Mouse (Mus musculus) MEL (cell line): Measurements from ENCODE around the gene Dkk3. TPM values are rescaled to one million over a fixed set of nuclear protein-coding genes. Genes with fewer than 3 reads are reported as not detected.

Source experiments
- DNase-seq: peaks from one replicate; pipeline ENCODE4 v3.0.0; 2011; ENCODE audit warnings: low read depth, low spot score
- H3K27ac ChIP-seq: 2 replicates; pipeline ENCODE4 v1.5.1; 2012; ENCODE audit warnings: low read depth, mild to moderate bottlenecking, control low read depth, low read length, moderate library complexity; ENCODE audit not compliant: control insufficient read depth
- H3K27me3 ChIP-seq, 2 experiments: fragments of 150-350 bp in 1 of 2; sonication (generic) in 1 of 2; 2 replicates each; pipeline ENCODE4 v1.6.1; 2012; ENCODE audit warnings: low read length in 2 of 2, mild to moderate bottlenecking in 2 of 2, improper control_type of control experiment in 1 of 2, moderate library complexity in 1 of 2; ENCODE audit not compliant: insufficient read depth in 2 of 2, control insufficient read depth in 1 of 2
- H3K36me3 ChIP-seq, 2 experiments: 2 replicates each; pipeline ENCODE4 v1.6.1; 2012 to 2014; ENCODE audit warnings: low read length in 2 of 2, improper control_type of control experiment in 1 of 2, inconsistent platforms in 1 of 2, mild to moderate bottlenecking in 1 of 2; ENCODE audit not compliant: insufficient read depth in 2 of 2, control insufficient read depth in 1 of 2
- H3K4me1 ChIP-seq, 2 experiments: fragments of 150-350 bp in 1 of 2; sonication (generic) in 1 of 2; 2 replicates each; pipeline ENCODE4 v1.6.1; 2012; ENCODE audit warnings: low read length in 2 of 2, improper control_type of control experiment in 1 of 2, mild to moderate bottlenecking in 1 of 2; ENCODE audit not compliant: insufficient read depth in 2 of 2, control insufficient read depth in 1 of 2
- H3K4me3 ChIP-seq, 2 experiments: fragments of 150-350 bp in 1 of 2; sonication (generic) in 1 of 2; 2 replicates each; pipeline ENCODE4 v1.5.1; 2012; ENCODE audit warnings: low read depth in 2 of 2, low read length in 2 of 2, mild to moderate bottlenecking in 2 of 2, moderate library complexity in 2 of 2, control low read depth in 1 of 2, improper control_type of control experiment in 1 of 2; ENCODE audit not compliant: control insufficient read depth in 1 of 2, insufficient read depth in 1 of 2
- H3K79me2 ChIP-seq: 2 replicates; pipeline ENCODE4 v1.6.1; 2012; ENCODE audit warnings: mild to moderate bottlenecking, low read length, moderate library complexity; ENCODE audit not compliant: control insufficient read depth, poor library complexity, insufficient read depth
- H3K9ac ChIP-seq: 2 replicates; pipeline ENCODE4 v1.6.1; 2012; ENCODE audit warnings: low read depth, mild to moderate bottlenecking, control low read depth, low read length, moderate library complexity; ENCODE audit not compliant: control insufficient read depth, poor library complexity, severe bottlenecking
- H3K9me3 ChIP-seq: fragments of 150-350 bp; sonication (generic); replicated peaks from 2 replicates; pipeline ENCODE4 v1.6.1; 2012; ENCODE audit warnings: mild to moderate bottlenecking, low read length, improper control_type of control experiment, moderate library complexity; ENCODE audit not compliant: insufficient read depth
- BHLHE40 ChIP-seq: IDR thresholded peaks from 2 replicates; pipeline ENCODE4 v1.6.1; 2012; ENCODE audit warnings: low read depth, mild to moderate bottlenecking, inconsistent platforms, low read length, improper control_type of control experiment, borderline replicate concordance
- CHD2 ChIP-seq: IDR thresholded peaks from 2 replicates; pipeline ENCODE4 v1.6.1; 2011; ENCODE audit warnings: low read length, improper control_type of control experiment
- CTCF ChIP-seq, 3 experiments: IDR thresholded peaks in 2 of 3; conservative IDR thresholded peaks in 1 of 3; 2 replicates each; pipeline ENCODE4 v1.5.1; 2011 to 2012; ENCODE audit warnings: low read length in 3 of 3, low read depth in 2 of 3, mild to moderate bottlenecking in 2 of 3, improper control_type of control experiment in 1 of 3, inconsistent platforms in 1 of 3, mixed read lengths in 1 of 3, moderate library complexity in 1 of 3; ENCODE audit not compliant: control insufficient read depth in 1 of 3, insufficient read depth in 1 of 3, poor library complexity in 1 of 3, severe bottlenecking in 1 of 3
- ELF1 ChIP-seq: IDR thresholded peaks from 2 replicates; pipeline ENCODE4 v1.6.1; 2014; ENCODE audit warnings: low read depth, mild to moderate bottlenecking, inconsistent platforms, low read length, improper control_type of control experiment, moderate library complexity
- ETS1 ChIP-seq: IDR thresholded peaks from 2 replicates; pipeline ENCODE4 v1.6.1; 2012; ENCODE audit warnings: low read depth, mild to moderate bottlenecking, inconsistent platforms, low read length, improper control_type of control experiment, moderate library complexity
- GATA1 ChIP-seq: IDR thresholded peaks from 2 replicates; pipeline ENCODE4 v1.6.1; 2011; ENCODE audit warnings: low read depth, low read length, improper control_type of control experiment
- HCFC1 ChIP-seq: IDR thresholded peaks from 2 replicates; pipeline ENCODE4 v1.6.1; 2012; ENCODE audit warnings: low read depth, mild to moderate bottlenecking, inconsistent platforms, low read length, improper control_type of control experiment, moderate library complexity
- KAT2A ChIP-seq: conservative IDR thresholded peaks from 2 replicates; pipeline ENCODE4 v1.6.1; 2012; ENCODE audit warnings: low read depth, low read length, improper control_type of control experiment, inconsistent platforms
- MAFK ChIP-seq: IDR thresholded peaks from 2 replicates; pipeline ENCODE4 v1.6.1; 2011; ENCODE audit warnings: low read depth, mild to moderate bottlenecking, low read length, improper control_type of control experiment, borderline replicate concordance
- MAZ ChIP-seq: IDR thresholded peaks from 2 replicates; pipeline ENCODE4 v1.6.1; 2012; ENCODE audit warnings: low read depth, mild to moderate bottlenecking, inconsistent platforms, low read length, improper control_type of control experiment
- MYC ChIP-seq: IDR thresholded peaks from 2 replicates; pipeline ENCODE4 v1.6.1; 2011; ENCODE audit warnings: low read depth, mild to moderate bottlenecking, low read length, improper control_type of control experiment, moderate library complexity
- NELFE ChIP-seq: IDR thresholded peaks from 2 replicates; pipeline ENCODE4 v1.6.1; 2011; ENCODE audit warnings: low read depth, low read length, improper control_type of control experiment
- NRF1 ChIP-seq: IDR thresholded peaks from 2 replicates; pipeline ENCODE4 v1.6.1; 2014; ENCODE audit warnings: low read depth, mild to moderate bottlenecking, inconsistent platforms, low read length, improper control_type of control experiment, moderate library complexity; ENCODE audit not compliant: poor library complexity, insufficient read depth, severe bottlenecking
- POLR2A ChIP-seq, 2 experiments: IDR thresholded peaks; 2 replicates each; pipeline ENCODE4 v1.6.1; 2011 to 2012; ENCODE audit warnings: low read length in 2 of 2, mild to moderate bottlenecking in 2 of 2, control low read depth in 1 of 2, improper control_type of control experiment in 1 of 2, low read depth in 1 of 2, moderate library complexity in 1 of 2; ENCODE audit not compliant: control insufficient read depth in 1 of 2, insufficient read depth in 1 of 2, poor library complexity in 1 of 2
- POLR2AphosphoS5 ChIP-seq: IDR thresholded peaks from 2 replicates; pipeline ENCODE4 v1.6.1; 2012; ENCODE audit warnings: low read depth, borderline replicate concordance, mild to moderate bottlenecking, inconsistent platforms, low read length, moderate library complexity, mixed read lengths
- RAD21 ChIP-seq: IDR thresholded peaks from 2 replicates; pipeline ENCODE4 v1.6.1; 2011; ENCODE audit warnings: mild to moderate bottlenecking, low read depth, low read length, improper control_type of control experiment
- RCOR1 ChIP-seq: IDR thresholded peaks from 2 replicates; pipeline ENCODE4 v1.6.1; 2012; ENCODE audit warnings: low read depth, mild to moderate bottlenecking, inconsistent platforms, low read length, improper control_type of control experiment
- SIN3A ChIP-seq: IDR thresholded peaks from 2 replicates; pipeline ENCODE4 v1.6.1; 2012; ENCODE audit warnings: low read length, improper control_type of control experiment, inconsistent platforms
- SMC3 ChIP-seq: IDR thresholded peaks from 2 replicates; pipeline ENCODE4 v1.6.1; 2011; ENCODE audit warnings: low read depth, low read length, improper control_type of control experiment
- TAL1 ChIP-seq: IDR thresholded peaks from 2 replicates; pipeline ENCODE4 v1.6.1; 2012; ENCODE audit warnings: mild to moderate bottlenecking, inconsistent platforms, low read length, moderate library complexity, mixed read lengths
- UBTF ChIP-seq: IDR thresholded peaks from 2 replicates; pipeline ENCODE4 v1.6.1; 2012; ENCODE audit warnings: low read depth, mild to moderate bottlenecking, inconsistent platforms, low read length, improper control_type of control experiment, moderate library complexity, borderline replicate concordance; ENCODE audit not compliant: insufficient read depth
- USF1 ChIP-seq: IDR thresholded peaks from 2 replicates; pipeline ENCODE4 v1.6.1; 2014; ENCODE audit warnings: low read depth, mild to moderate bottlenecking, inconsistent platforms, low read length, improper control_type of control experiment, moderate library complexity
- USF2 ChIP-seq, 2 experiments: IDR thresholded peaks; 2 replicates each; pipeline ENCODE4 v1.6.1; 2011 to 2012; ENCODE audit warnings: improper control_type of control experiment in 2 of 2, low read length in 2 of 2, borderline replicate concordance in 1 of 2, inconsistent platforms in 1 of 2, low read depth in 1 of 2, mild to moderate bottlenecking in 1 of 2; ENCODE audit not compliant: insufficient read depth in 1 of 2
- ZC3H11A ChIP-seq: IDR thresholded peaks from 2 replicates; pipeline ENCODE4 v1.6.1; 2012; ENCODE audit warnings: low read depth, mild to moderate bottlenecking, inconsistent platforms, low read length, improper control_type of control experiment
- ZMIZ1 ChIP-seq: IDR thresholded peaks from 2 replicates; pipeline ENCODE4 v1.6.1; 2012; ENCODE audit warnings: low read depth, mild to moderate bottlenecking, inconsistent platforms, low read length, improper control_type of control experiment, moderate library complexity
- polyA plus RNA-seq, 2 experiments: library from polyadenylated mRNA; stranded (reverse) in 1 of 2; unstranded in 1 of 2; fragments of >175 nt in 1 of 2; fragments of >200 nt in 1 of 2; gene quantifications; 2 replicates each; pipeline versions ENCODE4 v1.2.1 to v1.2.4; 2012; ENCODE audit warnings: low replicate concordance in 2 of 2, low read depth in 1 of 2; ENCODE audit not compliant: insufficient read length in 2 of 2, insufficient read depth in 1 of 2, missing spikeins in 1 of 2
- total RNA-seq: library from RNA; depleted of rRNA; stranded (reverse); fragments of 300-350 nt; gene quantifications from 2 replicates; pipeline ENCODE4 v1.2.3, GENCODE M21; 2012

Dkk3 gene
- total and polyA plus RNA-seq, 3 experiments: not detected

DNA sequence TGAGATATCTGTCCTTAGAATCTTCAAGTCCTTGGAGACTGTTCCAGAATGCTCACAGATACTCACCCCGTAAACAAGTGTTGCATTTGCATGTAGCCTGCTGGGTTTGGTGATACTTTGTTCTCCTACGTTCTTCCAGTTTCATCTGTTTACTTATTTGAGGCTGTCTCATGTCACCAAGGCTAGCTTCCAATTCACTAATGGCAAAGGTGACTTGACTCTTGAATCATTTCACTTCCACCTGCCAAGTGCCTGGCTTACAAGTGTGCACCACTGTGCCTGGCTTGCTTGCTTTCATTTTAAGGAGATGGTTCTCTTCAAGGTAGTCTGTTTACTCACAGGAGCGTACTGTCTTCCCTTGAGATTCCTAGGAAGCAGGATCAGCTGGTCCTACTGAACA lies 5.6 kb upstream of the Dkk3 start:
- H3K36me3 ChIP-seq: no peaks in the 10 kb centered on the region
- H3K9ac ChIP-seq: no peak overlapping the region
- no peaks in the 10 kb centered on the region for H3K27me3 ChIP-seq
- TF ChIP-seq NELFE: no peak
- no peak for TF ChIP-seq NRF1
- TF ChIP-seq MAFK: no peak
- TF ChIP-seq USF1: no peak
- H3K79me2 ChIP-seq: no peaks in the 10 kb centered on the region
- H3K4me1 ChIP-seq: 0 out of 4 replicates have a peak, but pooled peaks cover 0 to 2% of the 10 kb centered on the region in 2 experiments
- H3K4me3 ChIP-seq: no peak overlapping the region
- no peaks in the 10 kb centered on the region for H3K9me3 ChIP-seq
- H3K27ac ChIP-seq: no peak overlapping the region
- DNase-seq: no peak

DNA sequence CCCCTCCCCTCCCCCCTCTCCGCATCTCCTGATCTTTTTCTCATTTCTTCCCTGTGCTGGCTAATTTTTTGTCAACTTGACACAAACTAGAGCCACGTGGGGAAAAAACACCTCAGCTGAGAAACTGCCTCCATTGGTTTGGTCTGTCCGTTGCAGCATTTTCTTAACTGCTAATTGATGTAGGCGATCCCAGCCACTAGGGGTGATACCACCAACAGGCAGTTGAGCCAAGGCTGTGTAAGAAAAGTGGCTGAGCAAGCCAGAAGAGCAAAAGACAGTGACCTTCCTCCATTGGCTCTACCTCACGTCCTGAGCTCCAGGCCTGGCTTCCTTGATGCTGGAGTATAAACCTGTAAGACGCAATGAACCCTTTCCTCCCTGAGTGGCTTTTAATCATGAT lies 978 bp upstream of the Dkk3 start:
- Histone ChIP-seq H3K79me2 (no peaks in the 10 kb centered on the region), H3K9me3 (no peaks in the 10 kb centered on the region), H3K36me3 (no peaks in the 10 kb centered on the region), H3K27me3 (no peaks in the 10 kb centered on the region), H3K9ac (no peak overlapping the region), H3K4me3 (no peak overlapping the region), H3K4me1 (0 out of 4 replicates have a peak, but pooled peaks cover 0 to 2% of the 10 kb centered on the region in 2 experiments), H3K27ac (no peak overlapping the region)
- DNase-seq: no peak
- no peak for TF ChIP-seq ELF1
- TF ChIP-seq POLR2AphosphoS5: no peak
- no peak for TF ChIP-seq MYC
- no peak for TF ChIP-seq POLR2A (IDR thresholded peaks at IDR 0.05; ENCODE audit: control insufficient read depth in 1 of 2, insufficient read depth in 1 of 2, low read depth in 1 of 2, low read length in 2 of 2, poor library complexity in 1 of 2)
- no peak for TF ChIP-seq SIN3A
- TF ChIP-seq ETS1: no peak
- no peak for TF ChIP-seq CHD2
- TF ChIP-seq RCOR1: no peak
- no peak for TF ChIP-seq ZC3H11A
- TF ChIP-seq GATA1: no peak
- TF ChIP-seq SMC3: no peak

DNA sequence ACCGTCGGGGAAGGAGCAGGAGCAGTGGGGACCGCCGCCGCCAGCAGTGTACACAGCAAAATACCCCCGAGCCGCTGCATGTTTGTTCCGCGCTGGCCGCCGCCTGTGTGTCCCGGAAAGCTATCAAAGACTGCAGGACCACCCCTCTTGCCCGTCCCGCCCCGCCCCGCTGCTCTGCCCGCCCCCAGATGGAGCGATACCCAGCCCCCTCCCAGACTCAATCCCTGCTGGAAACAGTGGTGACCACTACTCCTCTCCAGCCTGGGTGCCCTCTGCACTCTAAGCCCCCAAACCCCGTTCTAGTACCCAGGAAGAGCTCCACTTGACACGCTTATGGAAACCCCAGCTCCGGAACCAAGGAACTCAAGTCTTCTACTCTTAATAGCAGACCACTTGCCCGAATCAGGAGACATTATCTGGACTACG lies 528 bp downstream of the Dkk3 start:
- H3K9me3 ChIP-seq: no peaks in the 10 kb centered on the region

More for the DNA sequence above, 528 bp downstream of the Dkk3 start:
- no peak for DNase-seq
- H3K4me3 ChIP-seq: no peak overlapping the region
- no peak overlapping the region for H3K9ac ChIP-seq
- TF ChIP-seq POLR2AphosphoS5 (no peak), MAFK (no peak), CTCF (IDR thresholded peaks at IDR 0.05 in 2 of 3, conservative IDR thresholded peaks at IDR 0.05 in 1 of 3; ENCODE audit: control insufficient read depth in 1 of 3, insufficient read depth in 1 of 3, low read depth in 2 of 3, low read length in 3 of 3, poor library complexity in 1 of 3, severe bottlenecking in 1 of 3) (no peak), MAZ (no peak), HCFC1 (no peak), BHLHE40 (no peak), USF2 (IDR thresholded peaks at IDR 0.05; ENCODE audit: borderline replicate concordance in 1 of 2, insufficient read depth in 1 of 2, low read depth in 1 of 2, low read length in 2 of 2) (no peak), SIN3A (no peak), UBTF (no peak), RAD21 (no peak), NRF1 (no peak), MYC (no peak), ZMIZ1 (no peak), CHD2 (no peak), KAT2A (no peak), ZC3H11A (no peak), NELFE (no peak), TAL1 (no peak)
- no peaks in the 10 kb centered on the region for H3K27me3 ChIP-seq
- no peaks in the 10 kb centered on the region for H3K36me3 ChIP-seq
- 0 out of 4 replicates have a peak, but pooled peaks cover 0 to 2% of the 10 kb centered on the region in 2 experiments for H3K4me1 ChIP-seq
- no peaks in the 10 kb centered on the region for H3K79me2 ChIP-seq
- no peak overlapping the region for H3K27ac ChIP-seq
